Mouse (Mus musculus) MEL (cell line): ENCODE measurements around the gene D130052B06Rik. TPM values are rescaled to one million over a fixed set of nuclear protein-coding genes. Genes with fewer than 3 reads are reported as not detected.

Source experiments
- polyA plus RNA-seq, 2 experiments: library from polyadenylated mRNA; stranded (reverse) in 1 of 2; unstranded in 1 of 2; fragments of >175 nt in 1 of 2; fragments of >200 nt in 1 of 2; gene quantifications; 2 replicates each; pipeline versions ENCODE4 v1.2.1 to v1.2.4; 2012; ENCODE audit warnings: low replicate concordance in 2 of 2, low read depth in 1 of 2; ENCODE audit not compliant: insufficient read length in 2 of 2, insufficient read depth in 1 of 2, missing spikeins in 1 of 2
- total RNA-seq: library from RNA; depleted of rRNA; stranded (reverse); fragments of 300-350 nt; gene quantifications from 2 replicates; pipeline ENCODE4 v1.2.3, GENCODE M21; 2012; rRNA removed

Gene D130052B06Rik
- total and polyA plus RNA-seq, 3 experiments: not detected

Other genes starting within 250 kb of the D130052B06Rik start
- gene Ranbp17, start 85.6 kb upstream of the D130052B06Rik start, total RNA-seq: not detected in 2 replicates
- gene Ranbp17, start 85.6 kb upstream of the D130052B06Rik start, polyA plus RNA-seq: not detected
- not detected in 2 replicates for gene Gabrp, start 20.3 kb upstream of the D130052B06Rik start, total RNA-seq
- not detected for gene Gabrp, start 20.3 kb upstream of the D130052B06Rik start, polyA plus RNA-seq